Mouse (Mus musculus) myocyte (in vitro differentiated cells): ENCODE results near the gene Ndufaf7. TPM values are rescaled to one million over a fixed set of nuclear protein-coding genes. Genes with fewer than 3 reads are reported as not detected.

Source experiments
- H3K27me3 ChIP-seq: one replicate; pipeline ENCODE4 v1.6.1; 2011; ENCODE audit not compliant: control insufficient read depth, insufficient read depth, insufficient read length
- H3K36me3 ChIP-seq: one replicate; pipeline ENCODE4 v1.6.1; 2011; ENCODE audit not compliant: control insufficient read depth, insufficient read depth
- H3K4me2 ChIP-seq: one replicate; pipeline ENCODE4 v1.6.1; 2011; ENCODE audit warnings: low read depth, control low read depth
- H3K4me3 ChIP-seq: one replicate; pipeline ENCODE4 v1.5.1; 2011; ENCODE audit warnings: mild to moderate bottlenecking, control low read depth, moderate library complexity
- H3K79me2 ChIP-seq: one replicate; pipeline ENCODE4 v1.6.1; 2011; ENCODE audit not compliant: control insufficient read depth, insufficient read depth
- H3ac ChIP-seq: one replicate; pipeline ENCODE4 v1.6.1; 2011; ENCODE audit not compliant: control insufficient read depth, insufficient read length
- CEBPB ChIP-seq: IDR thresholded peaks from 2 replicates; pipeline ENCODE4 v1.6.1; 2011; ENCODE audit warnings: mild to moderate bottlenecking, moderate library complexity; ENCODE audit not compliant: poor library complexity, insufficient read depth, severe bottlenecking
- E2F4 ChIP-seq: IDR thresholded peaks from one replicate; pipeline ENCODE4 v1.6.1; 2011; ENCODE audit warnings: mild to moderate bottlenecking, control low read depth, moderate library complexity; ENCODE audit not compliant: insufficient read depth
- MAX ChIP-seq: IDR thresholded peaks from one replicate; pipeline ENCODE4 v1.6.1; 2011; ENCODE audit warnings: low read depth, mild to moderate bottlenecking, control low read depth
- MYOD1 ChIP-seq, 3 experiments: IDR thresholded peaks; one replicate each; pipeline ENCODE4 v1.6.1; 2011; ENCODE audit warnings: control low read depth in 2 of 3, low read depth in 2 of 3, mild to moderate bottlenecking in 2 of 3, moderate library complexity in 1 of 3; ENCODE audit not compliant: insufficient read length in 2 of 3, control insufficient read depth in 1 of 3
- MYOG ChIP-seq, 3 experiments: IDR thresholded peaks; one replicate each; pipeline ENCODE4 v1.6.1; 2011; ENCODE audit warnings: control low read depth in 2 of 3, low read depth in 2 of 3, mild to moderate bottlenecking in 2 of 3; ENCODE audit not compliant: insufficient read length in 2 of 3, control insufficient read depth in 1 of 3, insufficient read depth in 1 of 3
- POLR2A ChIP-seq: IDR thresholded peaks from one replicate; pipeline ENCODE4 v1.6.1; 2011; ENCODE audit warnings: low read depth, mild to moderate bottlenecking, control low read depth, moderate library complexity; ENCODE audit not compliant: insufficient read length
- POLR2AphosphoS2 ChIP-seq: IDR thresholded peaks from one replicate; pipeline ENCODE4 v1.6.1; 2011; ENCODE audit warnings: low read depth, control low read depth; ENCODE audit not compliant: insufficient read length
- REST ChIP-seq: IDR thresholded peaks from one replicate; pipeline ENCODE4 v1.6.1; 2011; ENCODE audit warnings: mild to moderate bottlenecking, control low read depth, moderate library complexity; ENCODE audit not compliant: insufficient read depth, insufficient read length
- SRF ChIP-seq: IDR thresholded peaks from one replicate; pipeline ENCODE4 v1.6.1; 2011; ENCODE audit warnings: low read depth; ENCODE audit not compliant: control insufficient read depth, insufficient read length
- TCF12 ChIP-seq: IDR thresholded peaks from one replicate; pipeline ENCODE4 v1.6.1; 2011; ENCODE audit warnings: mild to moderate bottlenecking, control low read depth; ENCODE audit not compliant: poor library complexity, insufficient read depth, severe bottlenecking
- TCF3 ChIP-seq: IDR thresholded peaks from one replicate; pipeline ENCODE4 v1.6.1; 2011; ENCODE audit warnings: low read depth, control low read depth; ENCODE audit not compliant: insufficient read length
- USF1 ChIP-seq: IDR thresholded peaks from one replicate; pipeline ENCODE4 v1.6.1; 2011; ENCODE audit warnings: low read depth, mild to moderate bottlenecking, control low read depth, moderate library complexity
- polyA plus RNA-seq: library from polyadenylated mRNA; unstranded; fragments of >200 nt; fragmentation: generic; extraction: Trizol; gene quantifications from one replicate; pipeline ENCODE4 v1.2.1, GENCODE M21; 2012; ENCODE audit warnings: missing spikeins

The Ndufaf7 gene
- polyA plus RNA-seq, 1 experiment: 17.9 TPM

DNA sequence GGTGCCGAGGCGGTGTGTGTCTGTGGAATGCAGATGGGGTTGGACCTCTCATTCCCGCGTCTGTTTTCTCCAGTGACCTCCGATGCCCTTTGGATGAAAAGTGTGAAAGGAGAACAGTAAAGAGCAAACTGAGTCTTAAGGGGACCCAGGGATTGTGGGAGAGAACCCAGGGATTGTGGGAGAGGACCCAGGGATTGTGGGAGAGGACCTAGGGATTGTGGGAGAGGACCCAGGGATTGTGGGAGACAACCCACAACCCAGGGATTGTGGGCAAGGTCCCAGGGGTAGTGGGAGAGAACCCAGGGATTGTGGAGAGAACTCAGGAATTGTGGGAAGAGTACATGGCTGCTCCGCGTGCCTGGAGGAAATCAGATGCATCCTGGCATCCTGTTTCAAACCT, 41.9 kb upstream of the Ndufaf7 start:
- TF ChIP-seq USF1: no peak
- TF ChIP-seq MAX: no peak
- no peak for TF ChIP-seq TCF3
- TF ChIP-seq E2F4: no peak
- no peak for TF ChIP-seq MYOD1 (IDR thresholded peaks at IDR 0.05; ENCODE audit: control insufficient read depth in 1 of 3, insufficient read length in 2 of 3, low read depth in 2 of 3)
- TF ChIP-seq TCF12: no peak
- TF ChIP-seq SRF: no peak
- no peak for TF ChIP-seq POLR2A
- TF ChIP-seq REST: no peak
- no peak for TF ChIP-seq MYOG (IDR thresholded peaks at IDR 0.05; ENCODE audit: control insufficient read depth in 1 of 3, insufficient read depth in 1 of 3, insufficient read length in 2 of 3, low read depth in 2 of 3)
- no peak for TF ChIP-seq POLR2AphosphoS2
- no peak for TF ChIP-seq CEBPB
- Histone ChIP-seq H3K79me2 (no peaks in the 10 kb centered on the region), H3K36me3 (no peaks in the 10 kb centered on the region), H3K4me3 (no peak overlapping the region), H3K4me2 (no peak overlapping the region), H3ac (no peak overlapping the region), H3K27me3 (no peaks in the 10 kb centered on the region)

DNA sequence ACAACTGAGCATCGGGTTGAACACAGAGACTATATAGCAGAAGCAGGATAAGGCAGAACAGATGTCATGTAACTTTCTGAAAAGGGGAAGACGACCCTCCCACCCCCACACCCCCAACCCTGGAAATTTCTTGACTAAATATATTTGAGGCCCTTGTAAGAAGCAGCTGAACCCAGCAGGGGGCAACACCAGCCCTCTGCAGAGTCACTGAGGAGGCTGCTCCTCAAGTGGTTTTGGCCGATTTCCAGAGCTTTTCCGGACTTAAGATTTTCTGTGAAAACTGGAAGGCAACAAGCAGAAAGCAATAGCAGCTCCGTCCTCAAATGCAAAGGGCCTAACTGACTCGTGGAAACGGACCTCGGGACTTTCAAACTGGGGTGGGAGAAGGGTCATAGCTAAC, 41.5 kb upstream of the Ndufaf7 start:
- Histone ChIP-seq H3K36me3 (no peaks in the 10 kb centered on the region), H3K79me2 (no peaks in the 10 kb centered on the region), H3K4me3 (no peak overlapping the region), H3K4me2 (peak overlapping the region; percentile 73), H3K27me3 (no peaks in the 10 kb centered on the region), H3ac (no peak overlapping the region)
- TF ChIP-seq MYOD1 (IDR thresholded peaks at IDR 0.05; ENCODE audit: control insufficient read depth in 1 of 3, insufficient read length in 2 of 3, low read depth in 2 of 3) (no peak), TCF3 (no peak), SRF (no peak), CEBPB (no peak), MYOG (IDR thresholded peaks at IDR 0.05; ENCODE audit: control insufficient read depth in 1 of 3, insufficient read depth in 1 of 3, insufficient read length in 2 of 3, low read depth in 2 of 3) (no peak), MAX (no peak), REST (no peak), POLR2A (no peak)

DNA sequence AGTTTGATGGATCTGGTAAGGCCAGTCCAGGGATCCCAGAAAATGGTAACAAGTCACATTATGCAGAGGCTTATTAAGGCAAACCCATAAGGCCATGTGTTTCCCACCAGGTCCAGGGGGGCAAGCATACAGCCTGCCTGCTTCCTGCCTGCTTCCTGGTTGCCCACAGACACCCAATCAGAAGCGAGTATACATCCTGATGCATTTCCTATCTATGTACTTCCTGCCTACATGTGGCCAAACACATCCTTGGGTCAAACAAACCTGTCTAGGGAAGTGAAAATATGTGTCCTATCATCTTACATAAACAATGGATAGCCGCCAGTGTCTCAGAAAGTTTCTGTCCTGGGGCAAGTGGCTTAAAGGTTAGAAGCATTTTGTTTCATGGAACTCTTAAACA, 33.8 kb upstream of the Ndufaf7 start:
- Histone ChIP-seq H3K79me2 (no peaks in the 10 kb centered on the region), H3ac (no peak overlapping the region), H3K27me3 (no peaks in the 10 kb centered on the region), H3K4me3 (no peak overlapping the region), H3K4me2 (no peak overlapping the region), H3K36me3 (no peaks in the 10 kb centered on the region)
- no peak for TF ChIP-seq E2F4
- no peak for TF ChIP-seq MYOG (IDR thresholded peaks at IDR 0.05; ENCODE audit: control insufficient read depth in 1 of 3, insufficient read depth in 1 of 3, insufficient read length in 2 of 3, low read depth in 2 of 3)
- TF ChIP-seq CEBPB: no peak
- TF ChIP-seq SRF: no peak
- TF ChIP-seq MYOD1 (IDR thresholded peaks at IDR 0.05; ENCODE audit: control insufficient read depth in 1 of 3, insufficient read length in 2 of 3, low read depth in 2 of 3): no peak
- TF ChIP-seq USF1: no peak
- TF ChIP-seq POLR2A: no peak
- no peak for TF ChIP-seq TCF3
- TF ChIP-seq TCF12: no peak
- no peak for TF ChIP-seq POLR2AphosphoS2
- TF ChIP-seq REST: no peak
- TF ChIP-seq MAX: no peak

DNA sequence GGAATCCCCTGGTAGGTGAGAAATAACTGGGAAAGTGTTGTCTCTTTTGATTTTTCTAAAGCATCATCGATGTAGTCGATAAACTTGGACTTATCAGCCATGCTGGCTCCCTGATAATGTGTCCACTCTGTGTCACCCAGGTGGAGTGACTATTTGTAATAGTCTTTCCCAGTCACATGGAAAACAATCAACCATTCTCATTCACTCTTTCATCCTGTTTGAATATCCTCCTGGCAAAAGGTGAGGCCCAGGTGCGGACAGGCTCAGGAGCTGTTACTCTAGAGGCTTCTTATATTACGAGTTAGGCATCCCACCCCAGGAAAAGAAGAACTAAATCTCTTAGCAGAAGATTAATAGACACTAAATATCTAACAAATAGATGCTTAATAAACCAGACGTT, 30.0 kb upstream of the Ndufaf7 start, which contains the start of gene Sult6b1:
Gene Sult6b1, minus strand, starts transcription at position 101 of the 400 bp plus-strand sequence.
- no peak for TF ChIP-seq POLR2AphosphoS2
- no peak for TF ChIP-seq CEBPB
- TF ChIP-seq MAX: no peak
- no peak for TF ChIP-seq MYOG (IDR thresholded peaks at IDR 0.05; ENCODE audit: control insufficient read depth in 1 of 3, insufficient read depth in 1 of 3, insufficient read length in 2 of 3, low read depth in 2 of 3)
- no peak for TF ChIP-seq SRF
- TF ChIP-seq E2F4: no peak
- Histone ChIP-seq H3K27me3 (no peaks in the 10 kb centered on the region), H3K36me3 (no peaks in the 10 kb centered on the region), H3ac (no peak within 1 kb of the TSS), H3K4me2 (no peak within 1 kb of the TSS), H3K4me3 (no peak within 1 kb of the TSS), H3K79me2 (no peaks in the 10 kb centered on the region)

GRCm38 (mm10) chr17:78909374-78909773, 27.6 kb upstream of the Ndufaf7 start:
- Histone ChIP-seq H3K79me2 (no peaks in the 10 kb centered on the region), H3K36me3 (no peaks in the 10 kb centered on the region)

More at GRCm38 (mm10) chr17:78909374-78909773, 27.6 kb upstream of the Ndufaf7 start:
- no peak for TF ChIP-seq MYOG (IDR thresholded peaks at IDR 0.05; ENCODE audit: control insufficient read depth in 1 of 3, insufficient read depth in 1 of 3, insufficient read length in 2 of 3, low read depth in 2 of 3)
- TF ChIP-seq POLR2A: no peak
- no peak for TF ChIP-seq MYOD1 (IDR thresholded peaks at IDR 0.05; ENCODE audit: control insufficient read depth in 1 of 3, insufficient read length in 2 of 3, low read depth in 2 of 3)
- TF ChIP-seq SRF: no peak
- TF ChIP-seq TCF3: no peak
- no peak for TF ChIP-seq USF1
- no peak for TF ChIP-seq CEBPB
- Histone ChIP-seq H3K27me3 (no peaks in the 10 kb centered on the region), H3ac (no peak overlapping the region), H3K4me3 (no peak overlapping the region), H3K4me2 (no peak overlapping the region)
